Mouse (Mus musculus): Measurements from ENCODE around the gene Cdk20. TPM values are rescaled to one million over a fixed set of nuclear protein-coding genes. Genes with fewer than 3 reads are reported as not detected.

The Cdk20 gene
- polyA plus RNA-seq, 1 experiment from 2014 or later: 4.0 TPM

- WGBS: 49% methylated on average over 3 of the region's 3 CpGs
- Histone ChIP-seq H3K4me3 (no peak overlapping the region), H3K9me3 (replicated peaks) (no peaks in the 10 kb centered on the region), H3K36me3 (no peaks in the 10 kb centered on the region), H3K9ac (no peak overlapping the region), H3K4me1 (replicated peaks) (peaks cover 14% of the 10 kb centered on the region; the same call in 1 of the 2 replicates), H3K27ac (ENCODE audit: poor library complexity, severe bottlenecking) (no peak overlapping the region), H3K27me3 (replicated peaks) (no peaks in the 10 kb centered on the region), H3K4me2 (no peak overlapping the region)
- ATAC-seq (ENCODE audit: insufficient number of reproducible peaks, low FRiP score): no peak
These were observed 28.6 kb upstream of the Cdk20 start for GRCm38 (mm10) chr13:64403519-64403918.

GRCm38 (mm10) chr13:64405550-64405949, 26.6 kb upstream of the Cdk20 start:
- no peaks in the 10 kb centered on the region for H3K9me3 ChIP-seq (replicated peaks)
- H3K4me1 ChIP-seq (replicated peaks): peaks cover 12% of the 10 kb centered on the region; the same call in 1 of the 2 replicates
- no peak overlapping the region for H3K4me3 ChIP-seq
- H3K36me3 ChIP-seq: no peaks in the 10 kb centered on the region
- ATAC-seq (ENCODE audit: insufficient number of reproducible peaks, low FRiP score): no peak
- H3K27ac ChIP-seq (ENCODE audit: poor library complexity, severe bottlenecking): 0 out of 2 replicates have a peak overlapping the region, but pooled peaks have one; percentile 49
- WGBS: 47% methylated on average over 6 of the region's 6 CpGs
- H3K9ac ChIP-seq: no peak overlapping the region
- H3K27me3 ChIP-seq (replicated peaks): no peaks in the 10 kb centered on the region
- H3K4me2 ChIP-seq: no peak overlapping the region

- H3K4me3 ChIP-seq: no peak overlapping the region
- no peak overlapping the region for H3K27ac ChIP-seq (ENCODE audit: poor library complexity, severe bottlenecking)
- H3K4me2 ChIP-seq: no peak overlapping the region
- WGBS: 78% methylated on average over 5 of the region's 5 CpGs
- ATAC-seq (ENCODE audit: insufficient number of reproducible peaks, low FRiP score): no peak
- no peak overlapping the region for H3K9ac ChIP-seq
- no peaks in the 10 kb centered on the region for H3K9me3 ChIP-seq (replicated peaks)
- H3K27me3 ChIP-seq (replicated peaks): no peaks in the 10 kb centered on the region
- peaks cover 4% of the 10 kb centered on the region; the same call in 1 of the 2 replicates for H3K4me1 ChIP-seq (replicated peaks)
- H3K36me3 ChIP-seq: no peaks in the 10 kb centered on the region
These were observed 24.1 kb upstream of the Cdk20 start for GRCm38 (mm10) chr13:64407992-64408391.

- H3K9ac ChIP-seq: no peak overlapping the region
- H3K36me3 ChIP-seq: no peaks in the 10 kb centered on the region
- H3K9me3 ChIP-seq (replicated peaks): peaks cover 3% of the 10 kb centered on the region
- no peak overlapping the region for H3K27ac ChIP-seq (ENCODE audit: poor library complexity, severe bottlenecking)
- WGBS: 68% methylated on average over 5 of the region's 5 CpGs
- H3K27me3 ChIP-seq (replicated peaks): no peaks in the 10 kb centered on the region
- no peak overlapping the region for H3K4me2 ChIP-seq
- ATAC-seq (ENCODE audit: insufficient number of reproducible peaks, low FRiP score): no peak
- no peak overlapping the region for H3K4me3 ChIP-seq
- H3K4me1 ChIP-seq (replicated peaks): 0 out of 2 replicates have a peak, but pooled peaks cover under 1% of the 10 kb centered on the region
These were observed 21.5 kb upstream of the Cdk20 start for GRCm38 (mm10) chr13:64410604-64411003.

- Histone ChIP-seq H3K9me3 (replicated peaks) (peaks cover 3% of the 10 kb centered on the region), H3K4me1 (replicated peaks) (no peaks in the 10 kb centered on the region), H3K27me3 (replicated peaks) (no peaks in the 10 kb centered on the region), H3K27ac (ENCODE audit: poor library complexity, severe bottlenecking) (no peak overlapping the region), H3K36me3 (no peaks in the 10 kb centered on the region), H3K4me3 (no peak overlapping the region), H3K4me2 (no peak overlapping the region), H3K9ac (no peak overlapping the region)
- ATAC-seq (ENCODE audit: insufficient number of reproducible peaks, low FRiP score): no peak
- 39% methylated on average over 2 of the region's 2 CpGs for WGBS
These were observed 20.8 kb upstream of the Cdk20 start for GRCm38 (mm10) chr13:64411282-64411681.

- no peak overlapping the region for H3K9ac ChIP-seq
- H3K4me3 ChIP-seq: no peak overlapping the region
- peaks cover 3% of the 10 kb centered on the region for H3K9me3 ChIP-seq (replicated peaks)
- WGBS: 53% methylated on average over 2 of the region's 2 CpGs
- no peak overlapping the region for H3K4me2 ChIP-seq
- no peaks in the 10 kb centered on the region for H3K4me1 ChIP-seq (replicated peaks)
- ATAC-seq (ENCODE audit: insufficient number of reproducible peaks, low FRiP score): peak; percentile 44; the same call in 1 of the 2 replicates
- no peaks in the 10 kb centered on the region for H3K27me3 ChIP-seq (replicated peaks)
- H3K36me3 ChIP-seq: no peaks in the 10 kb centered on the region
- no peak overlapping the region for H3K27ac ChIP-seq (ENCODE audit: poor library complexity, severe bottlenecking)
These were observed 19.3 kb upstream of the Cdk20 start for GRCm38 (mm10) chr13:64412752-64413257.

GRCm38 (mm10) chr13:64415659-64416058, 16.5 kb upstream of the Cdk20 start:
- no peaks in the 10 kb centered on the region for H3K4me1 ChIP-seq (replicated peaks)
- no peak for ATAC-seq (ENCODE audit: insufficient number of reproducible peaks, low FRiP score)
- no peaks in the 10 kb centered on the region for H3K27me3 ChIP-seq (replicated peaks)
- no peak overlapping the region for H3K4me3 ChIP-seq
- H3K9ac ChIP-seq: no peak overlapping the region
- no peak overlapping the region for H3K27ac ChIP-seq (ENCODE audit: poor library complexity, severe bottlenecking)
- WGBS: 77% methylated on average over 2 of the region's 2 CpGs
- no peak overlapping the region for H3K4me2 ChIP-seq
- peaks cover 3% of the 10 kb centered on the region for H3K9me3 ChIP-seq (replicated peaks)
- H3K36me3 ChIP-seq: no peaks in the 10 kb centered on the region

GRCm38 (mm10) chr13:64416955-64417601, 15.0 kb upstream of the Cdk20 start:
- Histone ChIP-seq H3K4me3 (no peak overlapping the region), H3K4me2 (no peak overlapping the region), H3K27ac (ENCODE audit: poor library complexity, severe bottlenecking) (no peak overlapping the region), H3K27me3 (replicated peaks) (no peaks in the 10 kb centered on the region), H3K9me3 (replicated peaks) (peaks cover 3% of the 10 kb centered on the region), H3K36me3 (no peaks in the 10 kb centered on the region), H3K9ac (no peak overlapping the region), H3K4me1 (replicated peaks) (peaks cover 7% of the 10 kb centered on the region)
- WGBS: 43% methylated on average over 5 of the region's 5 CpGs
- peak; percentile 69 for ATAC-seq (ENCODE audit: insufficient number of reproducible peaks, low FRiP score)

GRCm38 (mm10) chr13:64420847-64421246, 11.3 kb upstream of the Cdk20 start:
- 25% methylated on average over 1 of the region's 1 CpGs for WGBS
- Histone ChIP-seq H3K9ac (no peak overlapping the region), H3K4me3 (no peak overlapping the region), H3K27ac (ENCODE audit: poor library complexity, severe bottlenecking) (no peak overlapping the region), H3K36me3 (no peaks in the 10 kb centered on the region), H3K4me2 (no peak overlapping the region), H3K4me1 (replicated peaks) (peaks cover 9% of the 10 kb centered on the region), H3K27me3 (replicated peaks) (no peaks in the 10 kb centered on the region), H3K9me3 (replicated peaks) (no peaks in the 10 kb centered on the region)
- ATAC-seq (ENCODE audit: insufficient number of reproducible peaks, low FRiP score): no peak

- H3K9me3 ChIP-seq (replicated peaks): no peaks in the 10 kb centered on the region
These were observed 10.7 kb upstream of the Cdk20 start for GRCm38 (mm10) chr13:64421386-64421785.

GRCm38 (mm10) chr13:64421952-64422606, 10.0 kb upstream of the Cdk20 start:
- no peaks in the 10 kb centered on the region for H3K9me3 ChIP-seq (replicated peaks)
- no peak for ATAC-seq (ENCODE audit: insufficient number of reproducible peaks, low FRiP score)
- H3K4me2 ChIP-seq: no peak overlapping the region
- WGBS: 78% methylated on average over 7 of the region's 7 CpGs
- H3K4me1 ChIP-seq (replicated peaks): peaks cover 9% of the 10 kb centered on the region
- H3K27ac ChIP-seq (ENCODE audit: poor library complexity, severe bottlenecking): no peak overlapping the region
- no peak overlapping the region for H3K4me3 ChIP-seq
- H3K36me3 ChIP-seq: no peaks in the 10 kb centered on the region
- H3K27me3 ChIP-seq (replicated peaks): no peaks in the 10 kb centered on the region
- no peak overlapping the region for H3K9ac ChIP-seq

More at GRCm38 (mm10) chr13:64421386-64421785, 10.7 kb upstream of the Cdk20 start:
- 12% methylated on average over 3 of the region's 3 CpGs for WGBS
- Histone ChIP-seq H3K4me2 (no peak overlapping the region), H3K4me3 (no peak overlapping the region), H3K27me3 (replicated peaks) (no peaks in the 10 kb centered on the region), H3K27ac (ENCODE audit: poor library complexity, severe bottlenecking) (no peak overlapping the region), H3K4me1 (replicated peaks) (peaks cover 9% of the 10 kb centered on the region), H3K36me3 (no peaks in the 10 kb centered on the region), H3K9ac (no peak overlapping the region)
- no peak for ATAC-seq (ENCODE audit: insufficient number of reproducible peaks, low FRiP score)
